Mouse (Mus musculus) kidney, adult 2 months (tissue): ENCODE measurements at regions not wholly inside any gene's neighbourhood (a gene's known extent, or its start where the extent isn't known, plus 50 kb on each side); places are given as distances from the start of the nearest gene placed in this dataset.

Experiments
- CTCF ChIP-seq: fragments of 200-500 bp; conservative IDR thresholded peaks from 2 replicates; pipeline ENCODE4 v1.5.1; 2011; ENCODE audit warnings: low read depth, mild to moderate bottlenecking, control low read depth, low read length, moderate library complexity, mixed read lengths; ENCODE audit not compliant: insufficient read depth, insufficient read length
- POLR2A ChIP-seq: fragments of 200-500 bp; IDR thresholded peaks from one replicate; pipeline ENCODE4 v1.6.1; 2011; ENCODE audit warnings: low read depth, low read length, control low read depth

DNA sequence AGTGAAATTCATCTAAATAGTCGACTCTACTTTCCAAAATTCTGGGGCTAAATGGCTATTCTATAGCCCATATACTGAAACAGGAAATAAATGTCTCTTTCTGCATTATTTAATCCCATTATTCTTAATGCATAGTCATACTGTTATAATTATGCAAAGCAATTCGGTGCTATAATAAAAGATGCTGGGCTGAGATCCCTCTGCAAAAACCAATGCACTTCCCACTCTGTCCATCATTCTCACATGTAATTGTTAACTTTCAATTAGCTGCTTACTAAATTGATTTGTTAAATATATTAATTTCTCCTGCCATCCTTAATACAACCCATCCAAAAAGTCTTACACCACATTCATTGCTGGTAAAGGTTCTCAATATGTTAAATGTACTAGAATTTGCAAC is 650.0 kb downstream of the Zpld1 start:
- TF ChIP-seq CTCF, result no peak
- no peak for TF ChIP-seq POLR2A
